Mouse (Mus musculus): ENCODE data around the gene Ap1ar. TPM values are rescaled to one million over a fixed set of nuclear protein-coding genes. Genes with fewer than 3 reads are reported as not detected.

Gene Ap1ar
- polyA plus RNA-seq, 1 experiment from 2014 or later, result 13.1 TPM

DNA sequence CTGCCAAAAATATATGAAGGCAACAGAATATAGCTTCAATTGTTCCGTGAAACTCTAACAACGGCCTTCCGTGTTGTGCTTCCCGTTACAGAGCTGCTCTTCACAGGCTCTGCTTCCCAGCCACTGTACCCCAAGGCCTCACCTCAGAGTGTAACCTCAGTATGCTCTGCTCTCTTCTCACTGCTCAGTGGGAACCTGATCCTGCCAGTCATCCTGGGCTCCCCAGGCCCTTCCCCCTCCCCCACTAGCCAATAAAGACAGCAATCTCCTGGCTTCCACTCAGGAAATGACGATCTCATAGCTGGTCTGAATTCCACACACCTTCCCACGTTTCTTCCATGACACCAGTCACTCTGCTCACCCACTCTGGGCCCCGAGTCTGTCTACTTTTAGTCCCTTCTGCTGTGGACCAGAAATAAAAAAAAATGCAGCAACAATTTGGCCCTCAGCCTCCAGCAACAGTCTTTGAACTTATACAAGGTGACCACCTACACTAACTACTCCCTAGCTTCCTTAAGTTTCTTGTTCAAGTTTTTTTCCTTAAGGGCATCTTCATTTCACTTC lies 20.1 kb downstream of the Ap1ar start:
- Histone ChIP-seq H3K4me1 (ENCODE audit: control insufficient read depth, low read depth, low read length) (peaks cover 11% of the 10 kb centered on the region), H3K4me2 (ENCODE audit: low read depth, low read length) (no peak overlapping the region), H3K4me3 (ENCODE audit: low read depth, low read length) (no peak overlapping the region), H3K9me3 (replicated peaks; ENCODE audit: control insufficient read depth, low read length) (no peaks in the 10 kb centered on the region), H3K36me3 (ENCODE audit: control insufficient read depth, insufficient read depth) (peaks cover 13% of the 10 kb centered on the region), H3K27ac (ENCODE audit: low read length) (no peak overlapping the region), H3K9ac (ENCODE audit: low read depth, low read length) (no peak overlapping the region), H3K27me3 (ENCODE audit: control insufficient read depth, insufficient read depth, low read depth, low read length) (no peaks in the 10 kb centered on the region)
- no peak for ATAC-seq (ENCODE audit: low read depth)
- 75% methylated on average over 7 of the region's 7 CpGs for WGBS (ENCODE audit: insufficient replicate concordance)

DNA sequence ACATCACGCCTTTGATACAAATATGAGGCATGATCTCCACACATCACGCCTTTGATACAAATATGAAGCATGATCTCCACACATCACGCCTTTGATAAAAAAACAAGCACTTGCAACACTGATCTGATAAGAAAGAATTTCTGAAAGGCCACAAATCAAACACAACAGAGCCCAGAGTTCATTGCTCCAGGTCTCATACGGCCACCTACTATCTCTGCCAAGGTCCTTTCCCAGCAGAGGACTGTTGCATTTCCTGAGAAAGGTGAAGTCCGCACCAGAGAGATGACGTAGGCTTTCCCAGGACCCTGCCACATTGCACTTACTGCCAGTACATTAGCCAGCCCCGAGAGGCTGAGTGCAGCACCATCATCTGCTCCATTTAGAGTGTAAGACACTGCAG lies 28.2 kb downstream of the Ap1ar start:
- ATAC-seq (ENCODE audit: low read depth), result no peak
- H3K4me3 ChIP-seq (ENCODE audit: low read depth, low read length), result no peak overlapping the region
- 81% methylated on average over 7 of the region's 7 CpGs for WGBS (ENCODE audit: insufficient replicate concordance)

DNA sequence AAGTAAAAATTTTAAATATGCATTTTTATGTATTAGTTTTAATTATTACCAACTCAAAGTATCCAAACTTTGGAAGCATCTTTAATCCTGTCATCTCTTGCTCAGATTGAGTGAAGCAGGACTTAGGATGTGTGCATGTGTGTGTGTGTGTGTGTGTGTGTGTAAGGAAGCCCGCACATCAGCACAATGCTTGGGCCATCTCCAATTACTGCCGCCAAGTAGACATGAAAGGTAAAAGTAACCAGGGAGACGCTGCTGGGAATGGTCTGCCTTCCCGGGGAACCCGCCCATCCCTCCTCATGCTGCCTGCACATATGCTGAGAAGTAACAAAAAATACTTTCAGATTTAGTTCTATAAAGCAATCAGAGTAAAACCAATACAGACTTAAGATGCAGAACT lies 29.5 kb downstream of the Ap1ar start:
- H3K4me2 ChIP-seq (ENCODE audit: low read depth, low read length), result no peak overlapping the region
- H3K4me3 ChIP-seq (ENCODE audit: low read depth, low read length), result no peak overlapping the region
- ATAC-seq (ENCODE audit: low read depth), result no peak
- no peaks in the 10 kb centered on the region for H3K9me3 ChIP-seq (replicated peaks; ENCODE audit: control insufficient read depth, low read length)
- H3K9ac ChIP-seq (ENCODE audit: low read depth, low read length), result no peak overlapping the region
- 80% methylated on average over 5 of the region's 5 CpGs for WGBS (ENCODE audit: insufficient replicate concordance)
- H3K27ac ChIP-seq (ENCODE audit: low read length), result no peak overlapping the region
- H3K4me1 ChIP-seq (ENCODE audit: control insufficient read depth, low read depth, low read length), result peaks cover 6% of the 10 kb centered on the region
- H3K27me3 ChIP-seq (ENCODE audit: control insufficient read depth, insufficient read depth, low read depth, low read length), result no peaks in the 10 kb centered on the region
- peaks cover 23% of the 10 kb centered on the region for H3K36me3 ChIP-seq (ENCODE audit: control insufficient read depth, insufficient read depth)

More for the DNA sequence above, 28.2 kb downstream of the Ap1ar start:
- H3K9me3 ChIP-seq (replicated peaks; ENCODE audit: control insufficient read depth, low read length), result no peaks in the 10 kb centered on the region
- H3K4me1 ChIP-seq (ENCODE audit: control insufficient read depth, low read depth, low read length), result peaks cover 6% of the 10 kb centered on the region
- H3K36me3 ChIP-seq (ENCODE audit: control insufficient read depth, insufficient read depth), result peaks cover 29% of the 10 kb centered on the region
- H3K4me2 ChIP-seq (ENCODE audit: low read depth, low read length), result no peak overlapping the region
- no peak overlapping the region for H3K27ac ChIP-seq (ENCODE audit: low read length)
- H3K9ac ChIP-seq (ENCODE audit: low read depth, low read length), result no peak overlapping the region
- H3K27me3 ChIP-seq (ENCODE audit: control insufficient read depth, insufficient read depth, low read depth, low read length), result no peaks in the 10 kb centered on the region

DNA sequence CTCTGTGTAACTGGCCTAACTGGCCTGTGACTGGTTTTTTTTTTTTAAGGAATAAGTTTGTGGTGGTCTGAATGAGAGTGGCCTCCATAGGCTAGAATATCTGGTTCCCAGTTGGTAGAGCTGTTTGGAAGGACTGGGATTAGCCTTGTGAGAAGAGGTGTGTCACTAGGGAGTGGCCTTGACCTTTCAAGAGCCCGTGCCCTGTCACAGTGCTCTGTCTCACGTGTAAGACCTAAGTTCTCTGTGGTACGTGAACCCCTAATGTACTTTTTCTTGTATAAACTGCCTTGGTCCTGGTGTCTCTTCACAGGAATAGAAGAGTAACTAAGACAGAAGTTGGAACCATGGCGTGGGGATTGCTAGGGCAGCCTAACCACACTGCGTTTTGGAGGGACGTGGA lies 31.3 kb downstream of the Ap1ar start:
- Histone ChIP-seq H3K27ac (ENCODE audit: low read length) (no peak overlapping the region), H3K27me3 (ENCODE audit: control insufficient read depth, insufficient read depth, low read depth, low read length) (no peaks in the 10 kb centered on the region), H3K9me3 (replicated peaks; ENCODE audit: control insufficient read depth, low read length) (no peaks in the 10 kb centered on the region), H3K4me1 (ENCODE audit: control insufficient read depth, low read depth, low read length) (peaks cover 6% of the 10 kb centered on the region), H3K36me3 (ENCODE audit: control insufficient read depth, insufficient read depth) (peaks cover 20% of the 10 kb centered on the region), H3K9ac (ENCODE audit: low read depth, low read length) (no peak overlapping the region), H3K4me3 (ENCODE audit: low read depth, low read length) (no peak overlapping the region), H3K4me2 (ENCODE audit: low read depth, low read length) (no peak overlapping the region)
- 86% methylated on average over 6 of the region's 6 CpGs for WGBS (ENCODE audit: insufficient replicate concordance)
- no peak for ATAC-seq (ENCODE audit: low read depth)

DNA sequence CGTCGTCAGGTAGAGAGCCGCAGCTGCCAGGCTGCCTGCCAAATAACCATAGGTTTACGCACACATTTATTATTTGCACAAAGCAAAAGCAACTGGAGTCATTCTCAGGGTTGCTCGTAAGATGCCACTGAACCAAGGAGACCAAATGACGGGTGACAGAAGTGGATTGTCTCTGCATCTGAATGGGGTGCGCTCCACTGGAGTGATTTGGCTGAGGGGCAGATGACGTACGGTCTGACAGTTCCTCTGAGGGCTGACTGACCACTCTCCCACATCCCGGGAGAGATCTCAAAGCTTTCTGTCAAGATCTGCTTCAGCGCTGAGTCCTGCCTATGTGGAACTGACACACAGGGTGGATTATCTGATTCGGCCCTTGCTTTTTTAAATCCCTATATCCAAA lies 32.3 kb downstream of the Ap1ar start:
- ATAC-seq (ENCODE audit: low read depth), result no peak
- Histone ChIP-seq H3K27ac (ENCODE audit: low read length) (no peak overlapping the region), H3K36me3 (ENCODE audit: control insufficient read depth, insufficient read depth) (peaks cover 20% of the 10 kb centered on the region), H3K9me3 (replicated peaks; ENCODE audit: control insufficient read depth, low read length) (no peaks in the 10 kb centered on the region), H3K4me2 (ENCODE audit: low read depth, low read length) (no peak overlapping the region), H3K9ac (ENCODE audit: low read depth, low read length) (no peak overlapping the region), H3K27me3 (ENCODE audit: control insufficient read depth, insufficient read depth, low read depth, low read length) (no peaks in the 10 kb centered on the region), H3K4me1 (ENCODE audit: control insufficient read depth, low read depth, low read length) (peaks cover 6% of the 10 kb centered on the region), H3K4me3 (ENCODE audit: low read depth, low read length) (no peak overlapping the region)
- 86% methylated on average over 12 of the region's 12 CpGs for WGBS (ENCODE audit: insufficient replicate concordance)

DNA sequence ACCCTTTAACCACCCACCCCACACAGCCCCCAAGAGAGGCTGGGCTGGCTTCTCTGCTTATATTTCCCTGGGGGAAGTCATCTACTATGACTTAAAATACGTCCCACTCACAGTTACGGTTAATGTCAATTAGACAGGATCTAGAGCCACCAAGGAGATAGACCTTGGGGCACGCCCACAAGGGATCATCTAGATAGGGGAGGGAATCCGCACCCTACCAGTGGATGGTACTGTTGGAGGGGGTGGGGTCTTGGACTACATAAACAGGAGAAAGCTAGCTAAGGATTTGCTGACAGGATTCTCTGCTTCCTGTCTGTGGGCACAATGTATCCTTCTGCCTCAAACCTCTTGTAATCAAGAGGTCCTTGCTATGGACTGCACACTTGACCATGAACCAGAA lies 32.9 kb downstream of the Ap1ar start:
- 30% methylated on average over 4 of the region's 4 CpGs for WGBS (ENCODE audit: insufficient replicate concordance)
- ATAC-seq (ENCODE audit: low read depth), result peak; percentile 65
- H3K27me3 ChIP-seq (ENCODE audit: control insufficient read depth, insufficient read depth, low read depth, low read length), result no peaks in the 10 kb centered on the region
- H3K4me2 ChIP-seq (ENCODE audit: low read depth, low read length), result no peak overlapping the region
- H3K27ac ChIP-seq (ENCODE audit: low read length), result no peak overlapping the region
- H3K9me3 ChIP-seq (replicated peaks; ENCODE audit: control insufficient read depth, low read length), result no peaks in the 10 kb centered on the region
- H3K9ac ChIP-seq (ENCODE audit: low read depth, low read length), result no peak overlapping the region
- peaks cover 19% of the 10 kb centered on the region for H3K36me3 ChIP-seq (ENCODE audit: control insufficient read depth, insufficient read depth)
- peaks cover 6% of the 10 kb centered on the region for H3K4me1 ChIP-seq (ENCODE audit: control insufficient read depth, low read depth, low read length)
- no peak overlapping the region for H3K4me3 ChIP-seq (ENCODE audit: low read depth, low read length)

DNA sequence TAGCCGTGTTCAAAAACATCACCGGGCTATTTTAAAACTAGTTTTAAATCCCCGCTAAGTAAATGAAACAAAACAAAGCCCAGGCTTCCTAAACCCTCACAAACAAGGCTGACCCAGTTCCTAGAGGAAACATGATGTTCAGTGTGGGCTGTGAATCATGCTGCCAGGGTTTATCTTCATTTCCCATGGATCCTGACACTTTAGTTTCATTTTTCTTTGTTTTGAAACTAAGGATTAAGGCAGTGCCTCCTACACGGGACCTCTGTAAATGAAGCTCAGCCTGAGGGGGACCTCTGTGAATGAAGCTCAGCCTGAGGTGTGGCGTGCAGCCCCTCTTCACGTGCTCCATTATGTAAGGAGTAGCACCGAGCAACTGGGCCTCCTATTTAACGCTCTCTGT lies 34.5 kb downstream of the Ap1ar start:
- Histone ChIP-seq H3K4me3 (ENCODE audit: low read depth, low read length) (no peak overlapping the region), H3K4me2 (ENCODE audit: low read depth, low read length) (no peak overlapping the region), H3K9me3 (replicated peaks; ENCODE audit: control insufficient read depth, low read length) (no peaks in the 10 kb centered on the region), H3K27me3 (ENCODE audit: control insufficient read depth, insufficient read depth, low read depth, low read length) (no peaks in the 10 kb centered on the region), H3K9ac (ENCODE audit: low read depth, low read length) (no peak overlapping the region), H3K27ac (ENCODE audit: low read length) (no peak overlapping the region), H3K4me1 (ENCODE audit: control insufficient read depth, low read depth, low read length) (peaks cover 6% of the 10 kb centered on the region), H3K36me3 (ENCODE audit: control insufficient read depth, insufficient read depth) (peaks cover 9% of the 10 kb centered on the region)
- no peak for ATAC-seq (ENCODE audit: low read depth)
- 50% methylated on average over 8 of the region's 8 CpGs for WGBS (ENCODE audit: insufficient replicate concordance)

DNA sequence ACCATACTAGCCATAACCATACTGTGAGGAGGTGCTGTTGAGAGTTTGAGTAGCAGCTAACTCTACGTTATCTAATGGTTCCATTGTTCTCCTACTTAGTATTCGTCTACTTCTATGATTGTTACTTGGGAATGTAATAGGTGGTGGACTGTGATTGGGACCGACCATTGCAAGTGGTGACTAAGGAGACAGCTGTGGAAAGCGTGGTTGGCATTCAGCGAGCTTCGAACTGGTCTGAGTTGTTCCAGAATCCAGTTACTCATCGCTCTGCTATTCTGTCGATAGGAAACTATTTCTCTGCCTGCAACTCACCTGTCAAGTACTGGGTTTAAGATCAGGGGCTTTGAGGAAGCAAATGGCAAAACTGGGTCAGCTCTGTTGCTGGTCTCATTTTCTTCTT lies 36.2 kb downstream of the Ap1ar start:
- Histone ChIP-seq H3K4me2 (ENCODE audit: low read depth, low read length) (no peak overlapping the region), H3K27me3 (ENCODE audit: control insufficient read depth, insufficient read depth, low read depth, low read length) (no peaks in the 10 kb centered on the region), H3K4me3 (ENCODE audit: low read depth, low read length) (no peak overlapping the region), H3K4me1 (ENCODE audit: control insufficient read depth, low read depth, low read length) (peaks cover 6% of the 10 kb centered on the region), H3K27ac (ENCODE audit: low read length) (no peak overlapping the region), H3K36me3 (ENCODE audit: control insufficient read depth, insufficient read depth) (peaks cover 12% of the 10 kb centered on the region), H3K9ac (ENCODE audit: low read depth, low read length) (no peak overlapping the region), H3K9me3 (replicated peaks; ENCODE audit: control insufficient read depth, low read length) (no peaks in the 10 kb centered on the region)
- WGBS (ENCODE audit: insufficient replicate concordance), result 82% methylated on average over 8 of the region's 8 CpGs
- ATAC-seq (ENCODE audit: low read depth), result no peak

DNA sequence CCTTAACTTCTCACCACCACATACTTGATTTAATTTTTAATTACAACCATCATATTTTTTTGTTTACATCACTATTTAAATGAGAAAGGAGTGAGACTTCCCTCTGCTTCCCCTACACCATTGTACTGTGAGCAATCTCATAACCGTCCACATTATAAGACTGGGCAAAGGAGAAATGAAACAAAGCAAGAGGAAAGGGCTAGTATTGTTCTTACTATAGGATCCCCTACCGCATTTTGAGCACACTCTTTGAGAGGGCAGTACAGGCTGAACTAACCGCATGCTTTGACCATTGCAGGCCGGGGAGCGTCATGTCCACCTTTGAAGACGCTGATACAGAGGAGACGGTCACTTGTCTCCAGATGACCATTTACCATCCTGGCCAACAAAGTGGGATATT lies 41.1 kb downstream of the Ap1ar start:
- Histone ChIP-seq H3K4me1 (ENCODE audit: control insufficient read depth, low read depth, low read length) (peaks cover 9% of the 10 kb centered on the region), H3K9ac (ENCODE audit: low read depth, low read length) (no peak overlapping the region), H3K27ac (ENCODE audit: low read length) (no peak overlapping the region), H3K27me3 (ENCODE audit: control insufficient read depth, insufficient read depth, low read depth, low read length) (no peaks in the 10 kb centered on the region), H3K4me3 (ENCODE audit: low read depth, low read length) (no peak overlapping the region), H3K36me3 (ENCODE audit: control insufficient read depth, insufficient read depth) (peaks cover 18% of the 10 kb centered on the region), H3K4me2 (ENCODE audit: low read depth, low read length) (no peak overlapping the region), H3K9me3 (replicated peaks; ENCODE audit: control insufficient read depth, low read length) (no peaks in the 10 kb centered on the region; the same call in 1 of the 2 replicates)
- ATAC-seq (ENCODE audit: low read depth), result no peak
- 94% methylated on average over 7 of the region's 7 CpGs for WGBS (ENCODE audit: insufficient replicate concordance)

Measured in liver, embryonic 16.5 days (tissue).